Mouse (Mus musculus) ES-Bruce4 (cell line): ENCODE measurements around the gene Amd1.

Experiments
- CTCF ChIP-seq: IDR thresholded peaks from one replicate; pipeline ENCODE4 v1.8.1; 2011; ENCODE audit warnings: low read depth, low read length
- EP300 ChIP-seq: IDR thresholded peaks from 2 replicates; pipeline ENCODE4 v1.6.1; 2011; ENCODE audit warnings: low read depth, low read length; ENCODE audit not compliant: insufficient read depth
- POLR2A ChIP-seq: IDR thresholded peaks from one replicate; pipeline ENCODE4 v1.8.1; 2011; ENCODE audit warnings: low read length; ENCODE audit not compliant: insufficient read depth

GRCm38 (mm10) chr10:40342036-40342435, 40.0 kb upstream of the Amd1 start:
- TF ChIP-seq CTCF = no peak
- no peak for TF ChIP-seq POLR2A
- TF ChIP-seq EP300 = no peak
